Mouse (Mus musculus) right cerebral cortex, adult 18-20 months (tissue): ENCODE measurements at regions not wholly inside any gene's neighbourhood (a gene's known extent, or its start where the extent isn't known, plus 50 kb on each side); places are given as distances from the start of the nearest gene placed in this dataset.
"Not testable (repeated sequence)": the region's sequence is repeated elsewhere in the genome, so short reads cannot be mapped to it uniquely, and the experiment has no call there.

Experiments
- DNase-seq: peaks from one replicate; pipeline ENCODE4 v3.0.0; 2022; ENCODE audit warnings: mixed read lengths

DNA sequence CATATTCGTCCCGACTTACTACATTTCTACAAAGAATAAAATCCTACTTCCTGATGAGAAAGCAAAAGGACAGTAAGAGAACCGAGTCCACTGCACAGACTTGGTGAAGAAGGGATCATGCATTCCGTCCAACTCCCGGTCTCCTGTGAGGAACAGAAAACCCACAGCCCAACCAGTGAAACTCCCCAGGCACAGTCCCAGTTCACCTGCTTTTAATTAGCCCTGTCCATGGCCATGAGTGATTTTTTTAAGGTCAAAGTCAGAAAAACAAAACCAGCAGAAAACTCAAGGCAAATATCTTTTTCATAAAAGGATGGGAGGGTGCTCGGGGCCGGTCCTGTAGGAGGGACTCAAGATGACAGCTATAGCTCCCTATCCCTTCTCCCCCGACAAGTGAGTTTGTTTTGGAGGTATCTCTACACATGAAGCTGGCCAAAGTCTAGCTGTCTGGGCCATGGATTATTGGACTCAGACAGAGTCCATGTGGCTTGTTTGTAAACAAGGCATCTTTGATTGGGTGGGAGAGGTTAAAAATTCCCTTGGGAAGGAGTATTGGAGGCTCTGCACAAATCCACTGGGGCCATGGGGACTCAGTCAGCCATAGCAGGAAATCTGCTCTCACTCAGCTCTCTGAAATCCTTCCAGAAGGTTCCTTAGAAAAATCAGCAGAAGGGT, 168.8 kb upstream of the Arid1b start:
- no peak for DNase-seq

DNA sequence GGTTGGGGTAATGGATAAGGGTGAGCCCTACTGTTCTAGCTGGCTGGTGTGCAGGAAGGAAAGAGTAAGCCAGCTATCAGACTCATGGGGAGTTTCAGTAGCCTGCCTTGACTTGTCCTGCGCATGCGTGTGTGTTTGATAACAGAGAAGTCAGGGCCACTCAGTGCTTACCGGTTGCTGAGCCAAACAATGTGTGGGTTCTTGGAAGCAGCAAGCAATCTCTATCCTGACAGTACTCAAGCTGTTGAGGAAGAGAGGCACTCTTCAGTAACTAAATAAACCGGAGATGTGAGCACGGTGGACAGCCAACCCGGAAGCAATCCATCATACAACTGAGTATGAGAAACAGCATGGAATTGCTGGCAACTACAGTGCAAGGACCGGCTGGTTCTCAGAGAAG, 160.1 kb upstream of the Arid1b start:
- peak; percentile 13 for DNase-seq

DNA sequence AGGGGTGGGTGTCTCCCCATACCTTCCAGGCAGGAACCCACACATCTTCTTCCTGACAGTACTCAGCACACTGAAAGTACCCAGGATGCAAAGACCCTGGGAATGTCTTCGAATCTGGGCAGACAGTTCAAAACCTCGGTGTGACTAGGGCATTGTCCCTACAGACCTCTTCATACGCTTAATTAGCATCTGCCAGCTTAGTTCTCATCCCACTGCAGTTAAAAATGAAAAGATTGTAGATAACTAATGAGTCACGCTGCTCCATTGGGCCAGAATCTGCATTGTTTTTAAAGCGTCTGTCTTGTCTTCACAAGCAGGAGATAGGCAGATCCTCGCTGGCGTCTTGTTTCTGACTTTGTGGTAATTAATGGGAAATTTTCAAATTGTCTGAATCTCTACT, 159.6 kb upstream of the Arid1b start:
- no peak for DNase-seq

DNA sequence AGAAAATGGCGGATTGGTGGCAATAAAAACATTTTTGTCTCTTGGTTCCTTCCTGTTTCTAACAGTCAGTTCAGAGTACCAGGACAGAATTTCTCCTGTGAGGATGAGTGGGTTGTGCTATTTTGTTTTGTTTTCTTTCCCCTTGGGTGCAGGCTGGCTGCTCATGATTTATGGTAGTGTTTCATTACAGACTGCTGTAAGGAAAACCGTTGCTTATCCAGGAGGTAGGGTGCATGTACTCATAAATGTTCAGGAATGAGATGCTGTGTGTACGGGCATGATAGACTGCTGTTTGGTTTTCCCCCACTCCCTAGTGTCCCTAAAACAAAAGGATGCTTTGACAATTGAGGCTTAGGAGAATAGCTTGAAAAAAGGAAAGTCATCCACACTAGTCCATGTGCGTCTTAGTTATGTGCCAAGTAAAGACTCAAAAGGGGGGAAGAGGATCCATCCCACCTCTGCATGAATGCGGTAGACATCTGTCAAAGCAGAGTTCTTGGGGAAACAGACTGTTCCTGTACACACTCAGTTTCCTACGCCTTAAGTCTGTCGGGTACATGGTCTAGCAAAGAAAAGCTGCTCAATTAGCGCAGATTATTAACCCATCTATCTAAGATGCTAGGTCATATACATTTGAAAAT, 158.9 kb upstream of the Arid1b start:
- no peak for DNase-seq

DNA sequence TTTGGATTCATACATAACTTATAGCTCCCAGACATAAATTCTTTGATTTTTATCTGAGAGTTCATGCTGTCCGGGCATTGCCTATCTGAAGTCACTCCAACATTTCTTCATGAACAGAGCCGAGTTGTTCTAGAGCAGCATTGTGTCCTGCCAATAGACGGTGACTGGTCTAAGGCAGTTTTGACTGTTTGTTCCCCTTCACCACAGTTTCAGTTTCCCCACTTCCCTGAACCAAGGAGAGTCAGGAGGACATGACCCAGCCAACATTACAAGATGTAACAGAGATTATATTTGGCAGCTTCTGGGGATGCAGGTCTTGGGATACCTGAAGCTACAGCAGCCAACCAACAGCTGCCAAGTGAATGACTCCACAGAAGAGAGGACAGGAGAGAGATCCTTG, 154.0 kb upstream of the Arid1b start:
- no peak for DNase-seq

DNA sequence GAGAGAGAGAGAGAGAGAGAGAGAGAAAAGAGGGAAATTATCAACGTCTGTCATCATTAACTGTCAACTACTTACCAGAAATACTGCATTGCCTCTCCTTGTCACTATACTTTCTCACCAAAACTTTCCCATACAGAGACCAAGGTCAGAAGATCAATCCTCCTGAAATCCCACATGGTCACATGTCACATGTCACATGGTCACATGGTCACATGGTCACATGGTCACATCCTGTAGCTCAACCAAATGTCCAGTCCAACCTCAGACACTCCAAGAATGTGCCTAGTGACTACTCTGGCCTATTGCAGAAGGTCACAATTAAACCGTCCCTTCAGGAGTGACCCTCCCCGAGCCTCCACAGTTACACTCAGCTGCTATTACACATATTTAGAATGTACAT, 135.8 kb upstream of the Arid1b start:
- DNase-seq, result no peak

DNA sequence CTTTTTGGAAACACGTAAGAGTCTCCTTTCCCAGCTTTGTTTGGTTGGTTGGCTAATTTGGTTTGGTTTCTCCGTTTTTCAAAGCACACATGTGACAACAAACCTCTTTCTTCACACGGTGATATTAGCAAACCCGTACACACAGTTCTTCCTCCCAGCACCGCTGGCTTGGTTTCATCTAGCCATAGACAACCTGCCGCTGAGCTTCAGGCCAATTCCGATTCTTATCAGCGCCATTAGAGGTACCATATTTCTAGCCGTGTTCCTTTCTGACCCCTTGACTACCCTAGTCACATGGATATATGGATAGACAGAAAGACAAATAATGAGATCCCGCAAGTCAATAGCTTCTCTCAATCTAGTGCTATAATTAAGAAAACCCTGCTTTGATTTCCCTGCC, 129.2 kb upstream of the Arid1b start:
- DNase-seq, result no peak

DNA sequence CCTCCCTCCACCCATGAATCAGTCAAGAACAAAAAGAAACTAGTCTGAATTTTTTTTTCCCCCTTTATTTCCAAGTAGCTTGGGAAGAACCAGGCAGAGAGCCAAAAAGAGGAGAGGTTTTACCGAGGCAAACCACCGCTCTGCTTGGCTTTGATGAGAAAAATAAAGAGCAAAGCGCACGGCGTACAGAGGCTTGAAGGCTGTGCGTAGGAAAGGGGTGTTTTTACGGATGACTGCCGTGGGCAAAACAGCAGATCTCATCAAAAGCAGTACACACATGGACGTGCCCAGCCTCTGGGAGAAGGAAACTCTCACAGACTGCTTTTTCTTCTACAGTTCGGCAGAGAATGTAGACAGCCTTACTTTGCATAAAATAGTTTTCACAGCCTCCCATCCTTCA, 128.5 kb upstream of the Arid1b start:
- DNase-seq, result peak; percentile 67

DNA sequence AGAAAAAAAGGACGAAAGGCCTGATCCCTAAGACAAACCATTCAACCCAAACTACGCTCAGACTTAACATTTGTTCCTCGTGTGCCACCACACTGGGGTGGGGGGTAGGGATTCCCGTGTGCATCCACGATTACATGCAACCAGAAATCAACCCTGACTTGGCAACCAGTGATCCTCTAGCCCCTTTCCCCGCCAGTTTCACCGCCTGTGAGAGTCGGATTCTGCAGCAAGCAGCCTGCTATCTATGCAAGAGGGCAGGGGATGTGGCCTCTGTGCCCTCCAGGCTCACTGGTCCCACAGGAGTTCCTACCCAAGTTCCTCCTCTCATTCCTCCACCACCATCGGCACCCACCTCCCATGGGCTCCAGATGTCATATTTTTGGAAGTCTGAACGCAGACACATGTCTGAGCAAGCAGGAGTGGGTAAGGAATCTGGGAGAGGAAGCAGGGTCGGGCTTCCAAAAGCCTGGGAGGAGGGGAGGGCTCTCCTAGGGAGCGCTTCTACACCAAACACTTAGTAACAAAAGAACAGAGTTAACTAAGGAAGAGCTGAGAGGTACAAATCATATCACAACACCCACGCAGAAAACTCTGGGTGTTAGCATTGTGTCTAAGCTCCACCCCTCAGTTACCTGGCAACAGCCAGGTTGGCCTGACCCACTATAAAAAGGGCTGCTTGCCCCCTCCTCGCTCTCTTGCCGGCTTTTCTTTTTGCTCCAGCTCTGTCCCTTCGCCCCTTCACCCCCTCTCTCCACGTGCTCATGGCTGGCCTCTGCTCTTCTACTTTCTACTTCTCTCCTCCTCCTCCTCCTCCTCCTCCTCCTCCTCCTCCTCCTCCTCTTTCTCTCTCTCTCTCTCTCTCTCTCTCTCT, 127.9 kb upstream of the Arid1b start:
- peak; percentile 17 for DNase-seq

DNA sequence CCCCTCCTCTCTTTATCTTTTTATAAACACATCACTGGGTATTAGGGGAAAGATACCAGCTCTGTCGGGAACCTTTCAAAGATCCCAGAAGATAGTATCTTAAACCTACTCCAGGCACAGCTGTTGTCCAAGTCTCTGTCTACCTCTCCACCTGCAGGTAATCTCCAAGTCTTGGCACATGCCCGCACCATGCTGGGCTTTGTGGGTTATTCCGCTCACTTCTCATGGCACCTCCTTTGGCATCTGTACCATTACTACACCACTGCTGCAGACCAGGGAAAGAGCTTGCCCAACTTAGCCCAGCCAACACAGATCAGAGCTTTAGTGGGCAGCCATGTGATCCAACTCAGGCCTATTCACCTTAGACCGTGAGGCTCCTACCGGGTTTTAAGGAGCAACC, 127.0 kb upstream of the Arid1b start:
- DNase-seq, result no peak

DNA sequence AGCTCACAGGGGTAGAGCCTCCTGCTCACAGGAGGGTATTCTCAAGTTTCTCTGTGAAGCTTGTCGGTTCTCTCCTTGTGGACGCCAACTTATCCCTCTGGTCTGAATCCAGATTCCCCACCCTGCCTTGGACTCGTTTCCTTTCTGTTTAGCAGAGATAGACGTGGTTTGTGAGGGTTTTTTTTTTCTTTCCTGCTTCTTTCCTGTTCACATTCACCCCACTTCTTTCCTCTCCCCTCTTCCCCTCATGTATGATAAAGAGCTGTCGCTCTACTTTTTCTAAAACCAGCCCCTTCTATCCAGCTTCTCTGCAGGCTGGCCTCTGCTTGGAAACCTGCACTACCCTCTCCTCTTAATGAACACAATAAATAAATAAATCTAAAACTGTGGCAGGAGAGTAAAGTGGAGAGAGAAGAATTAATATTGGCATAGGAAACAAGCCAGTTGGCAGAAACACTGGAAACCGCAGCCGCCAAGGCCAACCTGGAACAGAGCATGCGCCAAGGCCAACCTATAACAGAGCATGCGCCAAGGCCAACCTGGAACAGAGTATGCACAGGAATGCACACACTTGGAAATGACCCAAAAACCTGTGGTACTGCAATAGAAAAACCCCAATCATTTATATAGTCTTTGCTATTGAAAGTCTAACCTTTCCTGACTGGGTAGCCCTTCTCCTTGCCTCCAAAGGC, 126.2 kb upstream of the Arid1b start:
- no peak for DNase-seq

DNA sequence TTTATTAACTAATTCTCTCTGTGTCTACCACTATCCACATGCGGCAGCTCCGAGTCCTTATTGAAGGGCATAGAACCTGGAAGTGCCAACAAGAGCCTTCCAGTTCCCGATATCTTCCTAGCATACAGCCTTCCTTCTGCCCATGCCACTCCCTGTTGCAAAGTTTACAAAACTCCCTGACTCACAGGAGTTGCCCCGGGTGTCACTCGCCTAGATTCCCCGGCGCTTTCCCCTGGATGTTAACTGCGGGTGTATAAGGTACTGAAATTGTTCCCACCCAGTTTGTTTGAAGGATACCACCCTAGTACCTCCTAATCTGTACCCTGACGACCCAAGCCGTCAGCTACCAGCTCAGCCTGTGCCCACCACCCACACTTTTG, 125.7 kb upstream of the Arid1b start:
- no peak for DNase-seq

DNA sequence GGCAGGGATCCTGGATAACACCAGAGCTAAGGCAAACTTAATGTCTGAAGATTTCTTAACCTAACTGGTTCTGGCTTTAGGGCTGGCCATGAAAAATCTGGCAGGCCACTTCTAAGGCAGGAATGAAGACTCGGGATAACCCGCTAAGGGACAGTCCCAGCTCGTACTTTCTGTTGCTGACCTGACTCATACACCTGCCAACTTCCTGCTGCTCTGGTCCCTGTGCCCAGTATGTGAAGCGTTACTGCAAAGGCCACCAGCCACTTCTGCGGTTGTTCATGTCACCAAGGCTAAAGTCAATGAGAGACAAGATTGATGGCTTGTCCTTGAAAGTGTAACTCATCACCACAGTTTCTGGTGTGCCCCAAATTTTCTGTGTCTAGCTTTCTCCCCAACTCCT, 125.3 kb upstream of the Arid1b start:
- DNase-seq, result no peak

DNA sequence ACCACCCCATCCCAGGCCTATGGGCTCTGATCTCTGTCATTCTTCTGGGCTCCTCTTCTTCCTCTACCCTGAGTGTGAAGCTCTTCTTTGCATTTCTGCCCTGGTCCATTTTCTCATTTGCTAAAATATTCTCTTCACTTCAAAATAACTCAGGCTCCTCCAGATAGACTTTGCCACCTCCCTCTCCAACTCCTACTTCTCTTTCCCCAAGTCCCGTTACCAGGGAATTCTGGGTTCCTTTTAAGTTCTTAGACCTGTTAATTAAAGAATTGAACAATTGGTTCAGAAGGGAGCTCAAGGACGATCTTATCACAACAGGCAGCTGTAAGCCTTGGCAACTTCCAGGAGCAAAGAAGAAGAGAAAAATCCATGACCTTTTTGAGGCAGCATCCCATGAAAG, 122.9 kb upstream of the Arid1b start:
- DNase-seq, result no peak

DNA sequence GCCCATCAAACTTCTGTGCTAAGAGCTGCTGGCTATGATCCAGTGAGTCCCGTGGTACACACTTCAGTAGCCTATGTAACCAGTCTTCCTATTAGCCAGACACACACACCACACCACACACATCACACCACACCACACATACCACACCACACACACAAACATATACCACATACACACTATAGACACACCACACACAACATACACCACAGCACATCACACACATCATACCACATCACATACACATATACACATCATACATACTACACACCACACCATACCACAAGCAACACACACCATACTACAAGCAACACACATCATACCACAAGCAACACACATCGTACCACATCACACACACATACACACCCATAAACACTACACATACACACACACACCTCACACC, 119.7 kb upstream of the Arid1b start:
- no peak for DNase-seq

DNA sequence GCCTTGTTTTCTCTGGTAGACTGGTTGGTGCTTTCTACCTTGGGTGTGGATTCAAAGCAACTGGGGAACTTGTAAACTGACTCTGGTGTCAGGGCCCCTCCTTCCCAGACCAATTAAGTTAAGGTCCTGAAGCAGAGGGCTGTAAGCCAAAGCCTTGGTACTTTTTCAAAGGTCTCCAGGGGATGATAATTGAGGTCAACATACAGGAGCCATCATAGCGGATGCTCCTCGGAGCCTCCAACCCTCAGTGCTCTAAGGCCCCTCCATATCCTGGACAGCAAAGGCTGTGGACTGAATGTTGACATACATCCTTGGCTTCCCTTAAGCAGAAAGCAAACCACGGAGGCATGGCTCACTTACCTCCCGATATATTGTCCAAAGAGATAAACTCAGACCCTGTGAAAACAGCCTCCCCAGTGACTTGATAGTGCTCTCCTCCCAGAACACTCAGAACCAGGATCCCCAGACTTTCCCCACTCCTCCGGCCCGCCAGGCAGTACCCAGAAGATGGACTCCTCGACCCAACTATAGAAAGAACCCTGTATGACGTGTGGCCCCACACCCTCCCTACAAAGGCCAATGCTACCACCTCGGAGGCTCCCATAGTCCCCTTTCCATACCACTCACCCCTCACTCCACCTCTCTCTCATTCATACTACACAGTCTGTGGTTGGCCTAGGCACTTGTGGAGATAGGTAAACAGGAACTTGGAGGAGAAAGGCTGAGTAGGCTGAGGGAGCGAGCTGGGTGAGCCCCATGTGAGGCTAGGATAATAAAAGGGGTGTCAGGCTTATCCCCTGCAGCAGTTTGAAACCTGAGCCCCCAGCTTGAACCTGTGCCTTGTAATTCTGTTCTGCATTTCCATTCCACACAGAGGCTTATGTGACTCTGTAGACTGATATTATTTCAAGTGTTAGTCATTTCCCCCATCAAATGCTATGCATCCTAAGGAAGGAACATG, 118.8 kb upstream of the Arid1b start:
- no peak for DNase-seq

DNA sequence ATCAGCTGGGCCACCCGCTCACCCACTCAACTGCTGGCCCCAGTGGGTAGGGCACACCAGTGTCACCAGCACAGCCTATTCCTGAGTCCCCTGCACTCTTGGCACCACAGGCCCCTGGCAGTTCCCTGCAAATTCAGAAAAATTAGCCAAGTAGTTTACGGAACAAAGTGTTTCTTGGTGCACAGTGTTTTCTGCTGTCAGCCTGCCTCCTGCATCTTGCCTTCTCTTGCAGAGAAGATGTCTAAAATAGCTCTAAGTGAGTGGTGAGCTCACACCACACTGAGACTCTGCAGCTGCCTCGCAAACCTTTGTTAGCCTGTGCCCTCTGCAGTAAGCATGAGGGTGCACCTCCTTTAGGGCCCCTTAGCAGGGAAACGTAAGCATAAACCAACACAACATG, 117.7 kb upstream of the Arid1b start:
- peak; percentile 21 for DNase-seq

DNA sequence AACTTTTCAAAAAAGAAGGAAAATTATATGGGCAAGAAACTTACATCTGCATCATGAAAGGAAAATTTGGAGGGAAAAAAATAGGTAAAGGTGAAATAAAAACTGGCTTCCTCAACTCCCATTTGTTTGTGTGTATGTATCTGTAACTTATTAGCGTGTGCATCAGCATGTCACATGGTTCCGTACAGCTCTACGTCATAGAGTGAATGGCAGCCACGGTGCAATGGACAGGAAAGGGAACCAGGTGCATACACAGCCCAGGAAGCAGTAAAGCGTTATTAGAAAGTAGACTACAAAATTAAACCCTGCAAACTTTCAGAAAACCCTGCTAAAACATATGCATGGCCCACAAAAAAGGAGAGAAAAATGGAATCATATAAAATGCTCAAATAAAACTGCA, 112.7 kb upstream of the Arid1b start:
- no peak for DNase-seq

DNA sequence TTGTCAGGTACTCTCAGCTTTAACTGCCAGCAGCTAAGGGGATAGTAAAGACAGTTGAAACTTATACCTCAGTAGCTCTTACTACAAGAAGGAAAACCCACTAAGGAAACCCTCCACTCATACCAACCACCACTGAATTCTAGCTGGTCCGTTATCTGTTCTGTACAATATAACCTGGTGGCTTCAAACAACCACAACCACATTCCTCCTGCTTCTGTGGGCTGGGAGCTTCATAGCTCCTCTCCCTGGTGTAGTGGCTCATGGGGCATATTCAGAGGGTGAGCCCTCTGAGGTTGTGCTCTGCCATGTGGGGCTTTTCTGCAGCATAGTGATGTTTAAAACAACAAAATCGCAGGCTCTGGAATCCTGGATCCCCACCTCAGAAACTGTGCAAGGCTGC, 110.0 kb upstream of the Arid1b start:
- DNase-seq, result no peak

DNA sequence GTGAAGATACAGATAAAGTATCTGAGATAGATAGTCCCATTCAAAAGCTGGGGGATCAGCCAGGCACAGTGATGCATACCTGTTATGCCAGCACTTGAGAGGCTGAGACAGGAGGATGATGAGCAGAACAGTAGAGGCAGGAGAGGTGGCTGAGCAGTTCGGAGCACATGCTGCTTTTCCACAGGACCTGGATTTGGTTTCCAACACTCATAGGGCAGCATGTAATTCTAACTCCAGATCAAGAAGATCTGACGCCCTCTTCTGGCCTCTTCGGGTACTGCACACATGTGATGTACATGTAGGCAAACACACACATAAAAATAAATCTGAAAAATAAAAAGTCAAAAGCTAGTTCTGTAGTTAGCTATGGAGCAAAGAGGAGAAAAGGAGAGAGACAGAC, 109.4 kb upstream of the Arid1b start:
- DNase-seq, result no peak

DNA sequence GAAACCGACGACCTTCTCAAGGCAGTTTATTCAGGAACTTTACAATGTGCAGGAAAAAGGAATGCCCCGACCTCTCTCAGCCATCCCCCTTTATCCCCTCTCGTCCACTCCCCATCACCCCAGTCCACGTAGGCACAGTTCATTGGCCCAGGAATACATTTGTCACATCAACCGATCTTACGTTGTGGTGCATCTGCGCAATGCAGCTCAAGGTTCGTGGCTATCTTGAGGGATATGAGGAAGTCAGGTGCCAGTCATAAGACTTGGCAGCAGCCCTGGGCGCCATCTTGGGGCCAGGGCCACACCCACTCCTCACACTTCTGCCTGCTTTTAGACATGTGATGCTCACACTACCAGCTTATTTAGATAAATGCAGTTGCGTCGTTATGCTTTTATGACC, 106.8 kb upstream of the Arid1b start:
- not testable (repeated sequence) for DNase-seq

DNA sequence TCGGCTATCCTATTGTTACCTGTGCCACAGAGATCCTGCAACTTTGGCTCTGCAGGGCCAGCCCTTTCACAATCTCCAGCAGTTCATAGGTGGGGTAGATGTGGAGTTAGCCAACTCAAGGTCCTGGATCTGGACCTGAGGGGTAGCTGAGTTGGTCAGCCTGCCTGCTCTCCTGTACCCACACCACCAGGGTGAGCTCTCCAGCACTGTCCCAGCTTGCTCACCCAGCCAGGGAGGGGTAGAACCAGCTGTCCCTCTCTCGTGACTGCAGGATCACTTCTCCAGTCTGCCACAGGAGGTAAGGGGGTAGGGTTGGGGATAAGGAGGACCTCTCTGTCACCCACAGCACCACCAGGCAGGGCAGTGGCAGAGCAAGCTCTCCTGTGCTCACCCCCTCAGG, 104.6 kb upstream of the Arid1b start:
- no peak for DNase-seq
